Mouse (Mus musculus) heart, postnatal 0 days (tissue): ENCODE data around the gene Cldn2. TPM values are rescaled to one million over a fixed set of nuclear protein-coding genes. Genes with fewer than 3 reads are reported as not detected.
"Not testable (repeated sequence)": the region's sequence is repeated elsewhere in the genome, so short reads cannot be mapped to it uniquely, and the experiment has no call there.

Experiments used
- ATAC-seq: fragments of 200-750 bp; cut with Nextera tagmentation; 2 replicates; pipeline ENCODE4 v1.8.0; 2017; ENCODE audit warnings: low read depth, moderate number of reproducible peaks, moderate library complexity; ENCODE audit not compliant: insufficient read depth
- DNase-seq: peaks from one replicate; pipeline ENCODE4 v3.0.0-alpha.2; 2016; ENCODE audit warnings: low spot score
- H3K27ac ChIP-seq: fragments of 300-500 bp; sonication (generic); 2 replicates; pipeline ENCODE4 v1.5.1; 2014; ENCODE audit warnings: low read depth, mild to moderate bottlenecking
- H3K27me3 ChIP-seq: fragments of 300-500 bp; sonication (generic); 2 replicates; pipeline ENCODE4 v1.6.1; 2014; ENCODE audit warnings: low read length, mixed read lengths; ENCODE audit not compliant: control insufficient read depth, insufficient read depth
- H3K36me3 ChIP-seq: fragments of 300-500 bp; sonication (generic); replicated peaks from 2 replicates; pipeline ENCODE4 v1.6.1; 2014; ENCODE audit warnings: low read length, mixed read lengths; ENCODE audit not compliant: control insufficient read depth, insufficient read depth
- H3K4me1 ChIP-seq: fragments of 300-500 bp; sonication (generic); 2 replicates; pipeline ENCODE4 v1.6.1; 2014; ENCODE audit warnings: antibody characterized with exemption; ENCODE audit not compliant: control insufficient read depth, insufficient read depth
- H3K4me2 ChIP-seq: fragments of 300-500 bp; sonication (generic); 2 replicates; pipeline ENCODE4 v1.6.1; 2014; ENCODE audit warnings: low read depth, mild to moderate bottlenecking, low read length, moderate library complexity
- H3K4me3 ChIP-seq: fragments of 300-500 bp; sonication (generic); 2 replicates; pipeline ENCODE4 v1.5.1; 2014; ENCODE audit warnings: low read depth, low read length
- H3K9ac ChIP-seq: fragments of 300-500 bp; sonication (generic); replicated peaks from 2 replicates; pipeline ENCODE4 v1.6.1; 2014; ENCODE audit warnings: low read depth, low read length, mixed read lengths
- H3K9me3 ChIP-seq: fragments of 300-500 bp; sonication (generic); replicated peaks from 2 replicates; pipeline ENCODE4 v1.6.1; 2016; ENCODE audit warnings: low read length; ENCODE audit not compliant: control insufficient read depth
- CTCF ChIP-seq: IDR thresholded peaks from 2 replicates; pipeline ENCODE4 v1.5.1; 2016; ENCODE audit warnings: antibody characterized with exemption, control low read depth, low read depth
- EP300 ChIP-seq: IDR thresholded peaks from 2 replicates; pipeline ENCODE4 v1.6.1; 2016; ENCODE audit warnings: antibody characterized with exemption, low read depth
- WGBS: fragments of 180-500 bp; shearing (Covaris S2); extraction: QIAGEN DNeasy Blood & Tissue Kit; methylation state at CpG from one replicate; pipeline ENCODE4 v1.1.7; 2014; 5-methylcytosine and 5-hydroxymethylcytosine counted together
- polyA plus RNA-seq: library from polyadenylated mRNA; unstranded; fragments of >200 nt; fragmentation: Nextera tagmentation; extraction: Ambion mirVana; gene quantifications from 2 replicates; pipeline ENCODE4 v1.2.1, GENCODE M21; 2015
- total RNA-seq: library from RNA; depleted of rRNA; stranded (reverse); fragments of >200 nt; gene quantifications from 2 replicates; pipeline ENCODE4 v1.2.3, GENCODE M21; 2014; ENCODE audit warnings: low replicate concordance; rRNA removed

Cldn2 gene
- not detected in 2 replicates for total RNA-seq
- polyA plus RNA-seq, result 0.05 TPM in 1 of 2 replicates, not detected in the other

DNA sequence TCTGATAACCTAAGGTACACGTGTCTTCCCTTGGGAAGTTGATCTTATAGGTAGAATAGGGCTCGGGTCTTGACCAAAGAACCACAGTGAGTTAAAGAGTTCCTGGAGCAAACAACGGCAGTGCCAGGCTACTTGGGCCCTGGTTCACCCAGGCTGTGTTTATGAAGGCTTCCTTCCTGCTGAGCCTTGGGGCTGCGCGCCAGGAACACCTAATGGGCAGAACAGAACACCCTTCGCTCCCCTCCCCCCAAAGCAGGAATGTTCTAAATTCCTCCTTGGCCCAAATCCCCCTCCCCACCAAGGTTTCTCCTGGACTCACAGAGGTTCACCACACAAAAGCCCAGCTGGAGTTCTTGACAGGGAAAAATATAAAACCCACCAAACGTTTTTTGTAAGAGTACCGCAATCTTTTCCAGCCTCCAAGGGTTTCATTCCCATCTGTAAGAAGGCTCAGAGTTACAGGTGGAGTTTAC is at the start of gene Cldn2:
Gene Cldn2, plus strand, starts transcription at position 423 of the 473 bp plus-strand sequence.
- H3K9me3 ChIP-seq, result no peaks in the 10 kb centered on the region
- no peak within 1 kb of the TSS for H3K4me3 ChIP-seq
- no peaks in the 10 kb centered on the region for H3K4me1 ChIP-seq
- WGBS, result 62% methylated on average over 8 of the region's 8 CpGs
- DNase-seq (no peak), ATAC-seq (no peak)
- H3K9ac ChIP-seq, result no peak within 1 kb of the TSS
- H3K4me2 ChIP-seq, result no peak within 1 kb of the TSS
- H3K27me3 ChIP-seq, result no peaks in the 10 kb centered on the region
- H3K36me3 ChIP-seq, result no peaks in the 10 kb centered on the region
- no peak for TF ChIP-seq EP300
- no peak for TF ChIP-seq CTCF
- no peak within 1 kb of the TSS for H3K27ac ChIP-seq

DNA sequence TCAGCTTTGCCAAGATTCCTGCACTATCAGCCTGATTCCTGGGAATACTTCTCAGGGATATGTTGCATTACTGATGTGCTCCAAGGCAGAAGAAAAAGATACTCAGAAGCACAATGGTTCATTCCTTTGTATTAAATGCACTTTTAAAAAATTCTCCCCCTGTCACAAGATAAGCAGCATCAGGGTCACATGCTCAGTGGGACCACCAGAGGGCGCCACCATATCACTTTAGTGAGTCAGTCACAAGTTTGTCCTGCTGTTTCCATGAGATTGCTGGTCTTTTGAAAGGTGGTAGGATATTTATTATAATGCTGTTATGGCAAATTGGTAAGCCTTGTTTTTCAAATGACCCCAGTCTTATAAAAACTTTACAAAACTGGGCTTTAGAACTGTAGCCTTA is 48.8 kb upstream of the Cldn2 start:
- no peaks in the 10 kb centered on the region for H3K9me3 ChIP-seq
- H3K36me3 ChIP-seq, result peaks cover 8% of the 10 kb centered on the region; the same call in 1 of the 2 replicates
- H3K9ac ChIP-seq, result no peak overlapping the region
- H3K4me3 ChIP-seq, result no peak overlapping the region
- WGBS, result 0% methylated on average over 1 of the region's 1 CpGs
- ATAC-seq, result no peak
- no peaks in the 10 kb centered on the region for H3K27me3 ChIP-seq
- H3K4me1 ChIP-seq, result no peaks in the 10 kb centered on the region
- TF ChIP-seq CTCF (peak; percentile 54), EP300 (no peak)
- H3K4me2 ChIP-seq, result no peak overlapping the region
- peak; percentile 15 for DNase-seq
- H3K27ac ChIP-seq, result no peak overlapping the region

DNA sequence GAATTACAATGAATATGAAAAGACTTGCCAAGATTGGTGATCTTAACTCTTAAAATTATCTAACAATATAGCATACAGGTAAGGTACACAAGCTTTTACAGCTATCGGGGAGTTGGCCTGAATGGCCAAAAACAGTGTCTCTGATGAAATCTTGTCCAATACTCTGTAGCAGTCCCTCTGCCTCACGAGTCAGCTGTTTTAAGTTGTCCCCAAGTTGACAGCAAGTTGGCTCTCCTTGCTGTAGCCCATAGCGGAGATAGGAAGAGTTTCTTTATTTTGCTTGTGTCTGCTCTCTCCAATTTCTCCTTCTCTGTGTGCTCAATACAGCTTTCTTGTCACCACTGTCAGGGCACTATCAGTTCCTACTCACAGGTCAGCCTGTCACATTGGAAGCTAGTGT is 42.0 kb upstream of the Cldn2 start:
- not testable (repeated sequence) for H3K4me1 ChIP-seq, H3K27ac ChIP-seq, H3K9ac ChIP-seq, ATAC-seq, H3K36me3 ChIP-seq, DNase-seq, H3K9me3 ChIP-seq, H3K27me3 ChIP-seq, H3K4me3 ChIP-seq, H3K4me2 ChIP-seq
- 66% methylated on average over 3 of the region's 3 CpGs for WGBS

DNA sequence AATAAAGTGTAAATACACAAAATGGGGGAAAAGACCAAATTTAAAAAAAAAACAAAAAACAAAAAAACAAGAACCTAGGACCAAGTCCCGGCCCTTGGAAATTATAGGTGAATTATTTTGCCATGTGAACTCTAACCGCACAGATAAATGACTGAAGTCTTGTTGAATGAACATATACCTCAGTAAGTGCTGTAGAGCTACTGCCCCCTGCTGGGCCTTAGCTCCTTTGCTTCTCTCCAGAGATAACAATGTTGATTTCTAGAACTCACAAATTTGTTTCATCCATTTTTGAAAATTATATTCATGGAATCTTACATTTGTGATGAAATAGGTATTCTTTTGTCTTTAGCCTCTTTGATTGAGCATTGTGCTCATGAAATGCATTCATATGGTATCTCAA is 38.1 kb upstream of the Cldn2 start:
- Histone ChIP-seq H3K27ac (no peak overlapping the region), H3K27me3 (no peaks in the 10 kb centered on the region), H3K36me3 (no peaks in the 10 kb centered on the region), H3K4me3 (no peak overlapping the region), H3K9ac (no peak overlapping the region), H3K9me3 (no peaks in the 10 kb centered on the region), H3K4me1 (no peaks in the 10 kb centered on the region), H3K4me2 (no peak overlapping the region)
- ATAC-seq (no peak), DNase-seq (no peak)
- no peak for TF ChIP-seq EP300
- TF ChIP-seq CTCF, result peak; percentile 45
- WGBS, result 63% methylated on average over 2 of the region's 2 CpGs

DNA sequence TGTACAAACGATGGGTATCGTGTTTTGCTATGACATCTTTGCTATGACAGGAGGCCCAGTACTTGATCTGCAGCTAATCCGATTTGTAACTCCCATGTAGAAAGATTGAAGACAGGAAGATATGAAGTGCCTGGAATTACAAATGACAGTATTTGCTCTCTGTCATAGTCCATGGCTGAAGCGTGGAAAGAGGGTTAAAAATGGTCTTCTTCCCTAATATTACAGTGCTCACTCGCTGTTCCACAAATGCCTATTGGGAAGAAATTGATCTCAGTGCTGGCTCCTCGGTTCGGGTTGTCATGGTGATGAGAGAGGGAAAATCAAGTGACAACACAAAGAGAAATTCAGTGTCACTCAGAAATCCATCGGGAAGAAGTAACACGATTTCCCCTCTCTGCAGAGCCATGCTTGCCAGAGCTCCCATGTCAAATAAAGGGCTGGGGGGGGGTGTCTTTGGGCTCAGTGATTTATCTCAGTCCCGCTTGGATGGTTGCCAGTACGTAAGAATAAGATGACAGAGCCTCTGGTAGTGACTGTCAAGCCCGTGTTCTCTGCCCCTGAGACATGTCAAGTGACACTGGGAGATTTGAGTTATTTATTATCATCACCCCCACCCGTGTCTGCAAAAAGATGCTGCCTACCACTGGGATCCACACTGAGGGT is 30.5 kb upstream of the Cldn2 start:
- Histone ChIP-seq H3K36me3 (no peaks in the 10 kb centered on the region), H3K4me1 (no peaks in the 10 kb centered on the region), H3K4me3 (no peak overlapping the region), H3K27me3 (no peaks in the 10 kb centered on the region), H3K9me3 (no peaks in the 10 kb centered on the region), H3K9ac (no peak overlapping the region), H3K27ac (no peak overlapping the region), H3K4me2 (no peak overlapping the region)
- DNase-seq (no peak), ATAC-seq (no peak)
- 56% methylated on average over 13 of the region's 13 CpGs for WGBS
- TF ChIP-seq EP300, result no peak
- no peak for TF ChIP-seq CTCF
